Mouse (Mus musculus): ENCODE results near the gene Adam15.

GRCm38 (mm10) chr3:89300514-89300913 is 49.3 kb downstream of the Adam15 start:
- no peak for TF ChIP-seq MAX (IDR thresholded peaks at IDR 0.05; ENCODE audit: low read depth)
- no peak for TF ChIP-seq POLR2A (IDR thresholded peaks at IDR 0.05; ENCODE audit: insufficient read length, low read depth)
- no peak for TF ChIP-seq POLR2AphosphoS2 (IDR thresholded peaks at IDR 0.05; ENCODE audit: insufficient read length, low read depth)
